Mouse (Mus musculus) ES-E14 (cell line): ENCODE measurements around the gene Kdm6b. TPM values are rescaled to one million over a fixed set of nuclear protein-coding genes. Genes with fewer than 3 reads are reported as not detected.

Experiments used
- DNase-seq: peaks from one replicate; pipeline ENCODE4 v3.0.0-alpha.2; 2013; ENCODE audit warnings: low read depth, low spot score
- H3K27ac ChIP-seq: 2 replicates; pipeline ENCODE4 v1.5.1; 2012; ENCODE audit warnings: low read depth, mild to moderate bottlenecking, low read length, moderate library complexity, mixed read lengths; ENCODE audit not compliant: poor library complexity, insufficient read depth, severe bottlenecking
- H3K36me3 ChIP-seq: 2 replicates; pipeline ENCODE4 v1.6.1; 2012; ENCODE audit warnings: mild to moderate bottlenecking, low read length, moderate library complexity, mixed read lengths; ENCODE audit not compliant: control insufficient read depth, poor library complexity, insufficient read depth, severe bottlenecking
- H3K4me1 ChIP-seq, 2 experiments: fragments of 150-350 bp in 1 of 2; sonication (generic) in 1 of 2; 2 replicates each; pipeline ENCODE4 v1.6.1; 2012; ENCODE audit warnings: low read length in 2 of 2, mild to moderate bottlenecking in 1 of 2, mixed read lengths in 1 of 2; ENCODE audit not compliant: control insufficient read depth in 2 of 2, insufficient read depth in 2 of 2, poor library complexity in 1 of 2
- H3K4me3 ChIP-seq, 2 experiments: fragments of 150-350 bp in 1 of 2; sonication (generic) in 1 of 2; 2 replicates each; pipeline ENCODE4 v1.5.1; 2012; ENCODE audit warnings: low read length in 2 of 2, low read depth in 1 of 2, mild to moderate bottlenecking in 1 of 2, mixed read lengths in 1 of 2; ENCODE audit not compliant: insufficient read depth in 1 of 2, poor library complexity in 1 of 2, severe bottlenecking in 1 of 2
- H3K9ac ChIP-seq: 2 replicates; pipeline ENCODE4 v1.6.1; 2012; ENCODE audit warnings: low read depth, mild to moderate bottlenecking, low read length, mixed read lengths; ENCODE audit not compliant: poor library complexity, insufficient read depth, severe bottlenecking
- H3K9me3 ChIP-seq: fragments of 150-350 bp; sonication (generic); 2 replicates; pipeline ENCODE4 v1.6.1; 2012; ENCODE audit warnings: low read depth, mild to moderate bottlenecking, low read length; ENCODE audit not compliant: control insufficient read depth, insufficient read depth
- CHD2 ChIP-seq: IDR thresholded peaks from 2 replicates; pipeline ENCODE4 v1.6.1; 2014; ENCODE audit warnings: mild to moderate bottlenecking, low read depth, low read length, inconsistent platforms
- HCFC1 ChIP-seq: IDR thresholded peaks from 2 replicates; pipeline ENCODE4 v1.6.1; 2012; ENCODE audit warnings: low read length, inconsistent platforms, borderline replicate concordance; ENCODE audit not compliant: insufficient read depth
- MAFK ChIP-seq: IDR thresholded peaks from 2 replicates; pipeline ENCODE4 v1.6.1; 2014; ENCODE audit warnings: mild to moderate bottlenecking, low read depth, low read length, inconsistent platforms; ENCODE audit not compliant: insufficient read depth
- ZC3H11A ChIP-seq: IDR thresholded peaks from 2 replicates; pipeline ENCODE4 v1.6.1; 2012; ENCODE audit warnings: low read depth, mild to moderate bottlenecking, inconsistent platforms, low read length, borderline replicate concordance
- ZNF384 ChIP-seq: IDR thresholded peaks from 2 replicates; pipeline ENCODE4 v1.6.1; 2012; ENCODE audit warnings: low read depth, low read length, inconsistent platforms
- in situ Hi-C, 2 experiments: fragments of 600-800 bp; cut with MboI; formaldehyde crosslinking; loops; one replicate each; pipeline ENCODE4 v1.15.1; 2025; ENCODE audit warnings: low sequenced_read_pairs in 2 of 2, inconsistent platforms in 1 of 2; ENCODE audit not compliant: unreplicated experiment in 2 of 2
- total RNA-seq: library from RNA; depleted of rRNA; stranded (reverse); fragments of 300-350 nt; gene quantifications from 2 replicates; pipeline ENCODE4 v1.2.3, GENCODE M21; 2012

Gene Kdm6b
- total RNA-seq, 1 experiment, result 9.4 TPM

- Histone ChIP-seq H3K9me3 (no peaks in the 10 kb centered on the region), H3K36me3 (no peaks in the 10 kb centered on the region), H3K4me1 (peaks cover 0 to 8% of the 10 kb centered on the region in 2 experiments; a peak in 2 of 4 replicates), H3K4me3 (no peak overlapping the region), H3K9ac (no peak overlapping the region), H3K27ac (no peak overlapping the region)
- in situ Hi-C loops, result no loop called here
- no peak for TF ChIP-seq CHD2
- no peak for TF ChIP-seq ZC3H11A
- no peak for TF ChIP-seq ZNF384
- TF ChIP-seq MAFK, result no peak
- TF ChIP-seq HCFC1, result no peak
- no peak for DNase-seq
These were observed 37.8 kb downstream of the Kdm6b start for GRCm38 (mm10) chr11:69375646-69376045.

GRCm38 (mm10) chr11:69373223-69373965 is 40.1 kb downstream of the Kdm6b start:
- in situ Hi-C loops, result no loop called here
- peak overlapping the region in 1 of 2 experiments; percentile 30; a peak in 1 of 4 replicates for H3K4me3 ChIP-seq

GRCm38 (mm10) chr11:69372780-69373170 is 40.7 kb downstream of the Kdm6b start:
- no peak overlapping the region for H3K27ac ChIP-seq
- H3K36me3 ChIP-seq, result no peaks in the 10 kb centered on the region
- no peak overlapping the region for H3K4me3 ChIP-seq
- no peak for DNase-seq
- no peak overlapping the region for H3K9ac ChIP-seq
- TF ChIP-seq MAFK (no peak), CHD2 (no peak), HCFC1 (no peak), ZC3H11A (peak; percentile 47; the same call in 1 of the 2 replicates)
- H3K9me3 ChIP-seq, result no peaks in the 10 kb centered on the region
- in situ Hi-C loops, result no loop called here
- H3K4me1 ChIP-seq, result peaks cover 0 to 14% of the 10 kb centered on the region in 2 experiments; a peak in 2 of 4 replicates

More at GRCm38 (mm10) chr11:69373223-69373965, 40.1 kb downstream of the Kdm6b start:
- Histone ChIP-seq H3K9ac (no peak overlapping the region), H3K4me1 (peaks cover 0 to 9% of the 10 kb centered on the region in 2 experiments; a peak in 2 of 4 replicates), H3K36me3 (no peaks in the 10 kb centered on the region), H3K9me3 (no peaks in the 10 kb centered on the region), H3K27ac (no peak overlapping the region)
- TF ChIP-seq CHD2 (no peak), ZC3H11A (no peak), MAFK (no peak), HCFC1 (no peak), ZNF384 (no peak)
- no peak for DNase-seq

GRCm38 (mm10) chr11:69372056-69372779 is 41.3 kb downstream of the Kdm6b start:
- Histone ChIP-seq H3K4me1 (peaks cover 0 to 17% of the 10 kb centered on the region in 2 experiments; a peak in 2 of 4 replicates), H3K36me3 (no peaks in the 10 kb centered on the region), H3K9me3 (no peaks in the 10 kb centered on the region), H3K9ac (no peak overlapping the region), H3K27ac (no peak overlapping the region), H3K4me3 (no peak overlapping the region)
- TF ChIP-seq MAFK, result no peak
- TF ChIP-seq ZC3H11A, result no peak
- DNase-seq, result no peak
- in situ Hi-C loops, result no loop called here

- no peak overlapping the region for H3K9ac ChIP-seq
- no peak for DNase-seq
- no peak overlapping the region for H3K27ac ChIP-seq
- peaks cover 0 to 17% of the 10 kb centered on the region in 2 experiments; a peak in 2 of 4 replicates for H3K4me1 ChIP-seq
- no peak overlapping the region for H3K4me3 ChIP-seq
- H3K9me3 ChIP-seq, result no peaks in the 10 kb centered on the region
- H3K36me3 ChIP-seq, result no peaks in the 10 kb centered on the region
- no peak for TF ChIP-seq ZC3H11A
- TF ChIP-seq HCFC1, result no peak
- in situ Hi-C loops, result no loop called here
These were observed 41.9 kb downstream of the Kdm6b start for GRCm38 (mm10) chr11:69371601-69372000.
